In the genomic region with DNA sequence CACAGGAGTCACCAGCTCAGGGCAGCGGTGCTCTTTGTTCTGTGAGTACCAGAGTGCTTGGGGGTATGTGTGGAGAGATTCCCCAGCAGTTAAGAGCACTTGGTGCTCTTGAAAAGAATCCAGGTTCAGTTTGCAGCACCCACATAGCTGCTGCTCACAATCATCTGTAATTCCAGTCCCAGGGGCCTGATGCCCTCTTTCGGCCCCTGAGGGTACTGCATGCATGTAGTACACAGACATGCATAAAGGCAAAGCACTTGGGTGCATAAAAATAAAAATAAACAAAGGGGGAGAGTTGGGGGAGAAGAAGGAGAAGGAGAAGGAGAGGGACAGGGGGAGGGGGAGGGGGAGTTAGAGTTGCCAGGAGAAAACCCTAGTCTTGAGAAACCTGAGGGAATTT, we compare ENCODE assay signal across 19 mouse cellular contexts.
DNase-seq lines count a peak whose midpoint lies in the region; ATAC-seq and TF ChIP-seq lines count a peak whose summit lies in the region.
"Had no signal": no experiment of that assay in that cellular context is flagged by ENCODE, and none has a peak within 500 bp of the region (broad histone marks: within the 10 kb centered on the region; RNA-seq: fewer than 3 reads in every experiment).

No protein-coding gene starts in this region.

- H3K4me2 ChIP-seq in liver, embryonic 14.5 days (ENCODE audit: low read depth), result no peak overlapping the region
- H3K4me2 ChIP-seq: embryonic facial prominence, embryonic 13.5 days; hindbrain, embryonic 14.5 days; limb, embryonic 15.5 days had no signal

- H3K79me2 ChIP-seq in heart, adult 2 months (replicated peaks; ENCODE audit: control insufficient read depth, insufficient read depth, low read length), result no peaks in the 10 kb centered on the region

- intact Hi-C loops in heart, adult 2 months (cut with DNase I), result no loop called here

- no peak overlapping the region for H3K27ac ChIP-seq in heart, adult 2 months
- no peak overlapping the region for H3K27ac ChIP-seq in heart, embryonic 10.5 days
- H3K27ac ChIP-seq in liver, embryonic 14.5 days, result no peak overlapping the region
- H3K27ac ChIP-seq: embryonic facial prominence, embryonic 13.5 days; hindbrain, embryonic 14.5 days; limb, embryonic 15.5 days had no signal

- no peak for TF ChIP-seq POLR2A in heart, adult 2 months (IDR thresholded peaks at IDR 0.05; ENCODE audit: insufficient read depth, low read depth, low read length)

- H3K9me3 ChIP-seq in heart, embryonic 10.5 days, result no peaks in the 10 kb centered on the region
- H3K9me3 ChIP-seq in liver, embryonic 14.5 days (ENCODE audit: control insufficient read depth, low read length), result no peaks in the 10 kb centered on the region
- no peaks in the 10 kb centered on the region for H3K9me3 ChIP-seq in E14TG2a.4 (ENCODE audit: low read length)
- H3K9me3 ChIP-seq: embryonic facial prominence, embryonic 13.5 days; limb, embryonic 15.5 days had no signal

- peak; percentile 39 for TF ChIP-seq CTCF in heart, adult 2 months (IDR thresholded peaks at IDR 0.05)
- TF ChIP-seq CTCF in liver, embryonic 14.5 days (IDR thresholded peaks at IDR 0.05; ENCODE audit: low read depth), result peak; percentile 44
- TF ChIP-seq CTCF in E14TG2a.4 (conservative IDR thresholded peaks at IDR 0.05; ENCODE audit: low read length), result peak; percentile 46

- WGBS in heart, adult 2 months, result 91% methylated on average over 2 of the region's 2 CpGs
- WGBS in heart, embryonic 10.5 days, result 88% methylated on average over 2 of the region's 2 CpGs
- 67% methylated on average over 2 of the region's 2 CpGs for WGBS in liver, embryonic 14.5 days (ENCODE audit: insufficient replicate concordance)

- no peak overlapping the region for H3K4me3 ChIP-seq in heart, adult 2 months
- no peak overlapping the region for H3K4me3 ChIP-seq in heart, embryonic 10.5 days
- H3K4me3 ChIP-seq in liver, embryonic 14.5 days (ENCODE audit: insufficient read depth in 1 of 2, low read depth in 2 of 2, low read length in 2 of 2), result no peak overlapping the region
- no peak overlapping the region for H3K4me3 ChIP-seq in E14TG2a.4 (replicated peaks; ENCODE audit: low read length)
- H3K4me3 ChIP-seq: embryonic facial prominence, embryonic 13.5 days; limb, embryonic 15.5 days had no signal

- H3K27me3 ChIP-seq in heart, adult 2 months (ENCODE audit: control insufficient read depth, insufficient read depth, low read length), result no peaks in the 10 kb centered on the region
- H3K27me3 ChIP-seq in heart, embryonic 10.5 days (ENCODE audit: insufficient read depth, poor library complexity, severe bottlenecking), result no peaks in the 10 kb centered on the region
- H3K27me3 ChIP-seq in liver, embryonic 14.5 days (ENCODE audit: control insufficient read depth, insufficient read depth, low read length), result no peaks in the 10 kb centered on the region
- no peaks in the 10 kb centered on the region for H3K27me3 ChIP-seq in E14TG2a.4 (ENCODE audit: insufficient read depth, low read length)
- H3K27me3 ChIP-seq: CH12.LX had no signal

- H3K4me1 ChIP-seq in heart, adult 2 months (ENCODE audit: control insufficient read depth, insufficient read depth, low read length), result peaks cover 3% of the 10 kb centered on the region
- no peaks in the 10 kb centered on the region for H3K4me1 ChIP-seq in heart, embryonic 10.5 days
- no peaks in the 10 kb centered on the region for H3K4me1 ChIP-seq in liver, embryonic 14.5 days (replicated peaks; ENCODE audit: control insufficient read depth in 2 of 2, insufficient read depth in 2 of 2, low read length in 1 of 2)
- peaks cover under 1% of the 10 kb centered on the region; the same call in 1 of the 2 replicates for H3K4me1 ChIP-seq in E14TG2a.4 (replicated peaks; ENCODE audit: low read depth, low read length)

- no peak for ATAC-seq in liver, embryonic 14.5 days (ENCODE audit: insufficient read depth)
- ATAC-seq: forebrain, embryonic 16.5 days had no signal

- no peak for TF ChIP-seq EP300 in heart, adult 2 months (IDR thresholded peaks at IDR 0.05; ENCODE audit: insufficient read depth, low read depth, low read length)
- no peak for TF ChIP-seq EP300 in liver, embryonic 14.5 days (IDR thresholded peaks at IDR 0.05; ENCODE audit: low read depth)

- H3K9ac ChIP-seq in heart, adult 2 months (ENCODE audit: low read depth, low read length), result no peak overlapping the region
- no peak overlapping the region for H3K9ac ChIP-seq in liver, embryonic 14.5 days (replicated peaks)
- H3K9ac ChIP-seq: embryonic facial prominence, embryonic 13.5 days; hindbrain, embryonic 14.5 days; limb, embryonic 15.5 days had no signal

- H3K36me3 ChIP-seq in heart, adult 2 months (ENCODE audit: control insufficient read depth, insufficient read depth, low read length), result no peaks in the 10 kb centered on the region
- no peaks in the 10 kb centered on the region for H3K36me3 ChIP-seq in heart, embryonic 10.5 days
- H3K36me3 ChIP-seq in liver, embryonic 14.5 days (replicated peaks; ENCODE audit: control insufficient read depth, insufficient read depth, low read depth), result no peaks in the 10 kb centered on the region
- H3K36me3 ChIP-seq in E14TG2a.4 (ENCODE audit: insufficient read depth, low read length), result no peaks in the 10 kb centered on the region
- H3K36me3 ChIP-seq: embryonic facial prominence, embryonic 13.5 days; limb, embryonic 15.5 days had no signal

- no peak for DNase-seq in heart, adult 2 months
- no peak for DNase-seq in heart, embryonic 10.5 days (ENCODE audit: low spot score)
- no peak for DNase-seq in liver, embryonic 14.5 days (ENCODE audit: low read depth in 3 of 3, low spot score in 3 of 3)
- no peak for DNase-seq in liver
- DNase-seq in R1 (ENCODE audit: low read depth, low spot score), result peak; percentile 74
- no peak for DNase-seq in ovary, adult 18-20 months (ENCODE audit: low spot score)
- DNase-seq in cerebellum, adult 9-11 months, result no peak
- DNase-seq: adrenal gland, adult 2 months; cerebellum, adult 2 months; heart, postnatal 14 days; kidney, adult 11 months; midbrain, embryonic 14.5 days; right cerebral cortex, postnatal 25 days had no signal
